Mouse (Mus musculus) cerebellum, adult 2 months (tissue): ENCODE data around the gene Armc3.

ENCODE experiments used
- CTCF ChIP-seq: fragments of 200-500 bp; IDR thresholded peaks from 2 replicates; pipeline ENCODE4 v1.5.1; 2011; ENCODE audit warnings: low read depth, mild to moderate bottlenecking, control low read depth, low read length, moderate library complexity, borderline replicate concordance; ENCODE audit not compliant: insufficient read depth
- POLR2A ChIP-seq: fragments of 200-500 bp; IDR thresholded peaks from 2 replicates; pipeline ENCODE4 v1.6.1; 2011; ENCODE audit warnings: low read length, control low read depth, borderline replicate concordance; ENCODE audit not compliant: insufficient read depth

DNA sequence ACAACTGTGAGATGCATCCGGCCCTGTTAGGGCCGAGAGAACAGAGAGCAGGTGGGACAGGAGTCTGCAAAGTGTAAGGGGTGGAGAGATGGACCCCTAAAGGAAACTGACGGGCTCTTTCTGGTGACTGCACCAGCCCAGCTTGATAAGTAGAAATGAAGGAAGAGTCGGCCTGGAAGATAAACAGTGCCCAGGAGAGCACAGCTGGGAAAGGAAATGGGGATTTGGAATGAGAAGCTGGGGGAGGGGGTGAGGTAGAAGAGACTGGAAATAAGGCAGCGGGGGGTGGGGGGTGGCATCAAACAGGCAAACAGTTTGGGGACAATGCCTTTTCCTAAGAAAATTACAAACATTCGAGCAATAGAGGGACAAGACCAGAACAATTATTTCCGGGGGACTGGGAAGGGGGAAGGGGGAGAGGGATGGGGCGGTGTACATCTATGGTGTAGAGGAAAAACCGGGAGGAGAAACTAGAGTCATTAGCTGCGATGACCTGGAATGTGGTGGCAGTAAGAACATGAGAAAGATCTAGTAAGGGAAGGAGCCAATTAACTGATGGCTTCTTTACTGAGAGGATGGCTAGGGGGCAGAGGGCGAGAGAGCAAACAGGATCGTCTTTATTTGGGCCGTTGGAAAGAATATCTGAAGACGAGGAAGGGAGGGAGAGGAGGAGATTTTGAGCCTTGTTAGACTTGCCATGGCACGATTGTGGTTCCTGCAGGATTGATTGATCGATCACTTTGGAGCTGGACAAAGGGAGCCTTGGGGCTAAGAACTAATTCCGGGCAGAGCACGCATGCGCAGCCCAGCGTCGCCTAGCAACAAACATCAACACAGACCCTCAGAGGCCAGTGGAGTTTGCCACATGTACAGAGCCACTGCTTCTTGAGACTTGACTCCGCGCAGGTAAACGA lies at the start of gene Armc3:
- no peak for TF ChIP-seq CTCF
- no peak for TF ChIP-seq POLR2A
